Mouse (Mus musculus) embryonic facial prominence, embryonic 15.5 days (tissue): ENCODE data around the gene Zbtb44. TPM values are rescaled to one million over a fixed set of nuclear protein-coding genes. Genes with fewer than 3 reads are reported as not detected.

Source experiments
- ATAC-seq: fragments of 200-750 bp; cut with Nextera tagmentation; 2 replicates; pipeline ENCODE4 v1.8.0; 2017; ENCODE audit warnings: low read depth, moderate TSS enrichment; ENCODE audit not compliant: insufficient number of reproducible peaks, low FRiP score, low TSS enrichment
- H3K27ac ChIP-seq: fragments of 300-500 bp; sonication (generic); replicated peaks from 2 replicates; pipeline ENCODE4 v1.5.1; 2015; ENCODE audit warnings: mild to moderate bottlenecking, inconsistent platforms
- H3K27me3 ChIP-seq: fragments of 300-500 bp; sonication (generic); 2 replicates; pipeline ENCODE4 v1.6.1; 2015; ENCODE audit warnings: inconsistent platforms
- H3K36me3 ChIP-seq: fragments of 300-500 bp; sonication (generic); 2 replicates; pipeline ENCODE4 v1.6.1; 2015; ENCODE audit warnings: mild to moderate bottlenecking, inconsistent platforms
- H3K4me1 ChIP-seq: fragments of 300-500 bp; sonication (generic); 2 replicates; pipeline ENCODE4 v1.6.1; 2015; ENCODE audit warnings: inconsistent platforms
- H3K4me2 ChIP-seq: fragments of 300-500 bp; sonication (generic); replicated peaks from 2 replicates; pipeline ENCODE4 v1.6.1; 2015; ENCODE audit warnings: mild to moderate bottlenecking, inconsistent platforms
- H3K4me3 ChIP-seq: fragments of 300-500 bp; sonication (generic); replicated peaks from 2 replicates; pipeline ENCODE4 v1.5.1; 2015; ENCODE audit warnings: mild to moderate bottlenecking, inconsistent platforms
- H3K9ac ChIP-seq: fragments of 300-500 bp; sonication (generic); 2 replicates; pipeline ENCODE4 v1.6.1; 2015; ENCODE audit warnings: inconsistent platforms
- H3K9me3 ChIP-seq: fragments of 300-500 bp; sonication (generic); replicated peaks from 2 replicates; pipeline ENCODE4 v1.6.1; 2016; ENCODE audit warnings: inconsistent platforms
- WGBS: fragments of 180-500 bp; shearing (Covaris S2); methylation state at CpG from one replicate; pipeline ENCODE4 v1.1.7; 2015; 5-methylcytosine and 5-hydroxymethylcytosine counted together
- polyA plus RNA-seq: library from polyadenylated mRNA; unstranded; fragments of >200 nt; fragmentation: Nextera tagmentation; extraction: Ambion mirVana; gene quantifications from 2 replicates; pipeline ENCODE4 v1.2.1, GENCODE M21; 2015

Zbtb44 gene
- polyA plus RNA-seq, 1 experiment from 2014 or later = 7.6 TPM

- Histone ChIP-seq H3K9ac (no peak overlapping the region), H3K4me1 (peaks cover 11% of the 10 kb centered on the region; the same call in 1 of the 2 replicates), H3K9me3 (no peaks in the 10 kb centered on the region), H3K4me3 (no peak overlapping the region), H3K27me3 (no peaks in the 10 kb centered on the region), H3K4me2 (no peak overlapping the region), H3K36me3 (no peaks in the 10 kb centered on the region), H3K27ac (no peak overlapping the region)
- 80% methylated on average over 4 of the region's 4 CpGs for WGBS
- ATAC-seq = no peak
Measured at GRCm38 (mm10) chr9:31088883-31089282, 58.4 kb downstream of the Zbtb44 start.

DNA sequence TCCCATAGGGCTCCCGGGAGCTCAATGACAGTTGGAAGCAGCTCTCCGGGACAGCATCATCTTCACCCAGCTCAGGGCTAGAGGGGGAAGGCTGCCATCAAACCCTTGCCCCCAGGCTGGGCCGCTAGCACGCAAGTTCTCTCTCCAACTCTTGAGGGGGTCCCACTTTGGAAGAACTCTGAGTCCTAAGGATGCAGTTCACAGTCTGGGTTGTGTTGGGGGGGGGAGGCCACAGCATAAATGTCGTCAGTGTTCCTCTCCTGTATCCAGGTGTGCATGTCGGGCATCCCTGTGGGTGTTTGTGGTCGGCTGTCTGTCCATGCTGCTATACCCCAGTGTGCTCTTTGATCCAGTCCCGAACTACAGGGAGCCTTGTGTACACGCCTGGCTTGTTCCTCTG lies 59.1 kb downstream of the Zbtb44 start:
- Histone ChIP-seq H3K9me3 (no peaks in the 10 kb centered on the region), H3K27ac (no peak overlapping the region), H3K4me3 (no peak overlapping the region), H3K9ac (no peak overlapping the region), H3K36me3 (no peaks in the 10 kb centered on the region), H3K4me2 (no peak overlapping the region), H3K4me1 (0 out of 2 replicates have a peak, but pooled peaks cover 5% of the 10 kb centered on the region), H3K27me3 (no peaks in the 10 kb centered on the region)
- 72% methylated on average over 9 of the region's 9 CpGs for WGBS
- ATAC-seq = no peak

DNA sequence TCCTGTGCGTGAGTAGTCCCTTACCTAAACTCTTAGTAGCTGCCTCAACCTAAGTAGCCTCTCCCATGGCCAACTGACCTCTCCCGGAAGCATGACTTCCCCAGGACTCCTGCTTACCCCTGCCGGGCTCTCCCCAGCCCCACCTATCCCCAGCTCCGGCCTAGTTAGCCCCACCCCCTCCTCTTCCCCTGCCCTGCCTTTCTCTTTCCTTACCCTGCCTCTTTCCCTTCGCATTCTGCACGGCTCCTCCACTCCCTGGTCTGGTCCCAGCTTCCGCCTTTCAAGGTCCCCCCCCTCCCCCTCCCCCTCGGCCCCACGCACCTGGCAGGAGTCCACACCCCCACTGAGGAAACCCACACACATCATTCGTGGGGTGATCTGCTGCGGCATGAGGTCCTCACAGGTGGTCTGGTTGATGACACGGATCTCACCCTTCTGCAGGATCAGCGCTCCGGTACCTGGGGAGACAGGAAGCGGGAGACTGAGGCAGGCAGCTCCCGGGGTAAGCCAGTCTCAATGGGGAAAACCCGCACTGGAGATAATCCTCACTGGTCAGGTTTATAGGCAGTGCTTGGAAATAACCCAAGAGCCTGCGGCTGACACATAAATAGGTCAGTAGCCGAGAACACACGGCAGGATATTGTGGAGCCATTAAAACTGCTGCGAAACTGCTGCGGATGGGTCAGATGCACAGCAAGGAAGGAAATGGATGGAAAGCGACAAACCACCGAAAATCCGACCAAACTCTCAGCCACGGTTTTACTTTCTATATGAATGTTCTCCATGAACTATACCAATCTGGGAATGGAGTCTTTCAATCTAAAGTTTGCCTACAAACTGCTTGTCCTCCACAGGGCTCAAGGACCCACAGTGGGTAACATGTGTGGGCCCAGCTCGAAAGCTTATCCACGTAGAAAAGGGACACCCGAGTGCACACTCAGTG lies 59.9 kb downstream of the Zbtb44 start:
- no peak overlapping the region for H3K9ac ChIP-seq

GRCm38 (mm10) chr9:31091162-31091581 lies 60.7 kb downstream of the Zbtb44 start:
- Histone ChIP-seq H3K4me3 (no peak overlapping the region), H3K27ac (no peak overlapping the region), H3K4me2 (no peak overlapping the region), H3K4me1 (0 out of 2 replicates have a peak, but pooled peaks cover 3% of the 10 kb centered on the region), H3K27me3 (no peaks in the 10 kb centered on the region), H3K36me3 (no peaks in the 10 kb centered on the region), H3K9ac (no peak overlapping the region), H3K9me3 (no peaks in the 10 kb centered on the region)
- 92% methylated on average over 10 of the region's 10 CpGs for WGBS
- no peak for ATAC-seq

More for the DNA sequence above, 59.9 kb downstream of the Zbtb44 start:
- no peak for ATAC-seq
- Histone ChIP-seq H3K36me3 (no peaks in the 10 kb centered on the region), H3K4me3 (no peak overlapping the region), H3K27ac (no peak overlapping the region), H3K4me1 (0 out of 2 replicates have a peak, but pooled peaks cover 5% of the 10 kb centered on the region), H3K27me3 (no peaks in the 10 kb centered on the region), H3K4me2 (no peak overlapping the region), H3K9me3 (no peaks in the 10 kb centered on the region)
- 73% methylated on average over 29 of the region's 29 CpGs for WGBS

- Histone ChIP-seq H3K9me3 (no peaks in the 10 kb centered on the region), H3K4me3 (no peak overlapping the region), H3K4me1 (no peaks in the 10 kb centered on the region), H3K9ac (no peak overlapping the region), H3K4me2 (no peak overlapping the region), H3K27ac (no peak overlapping the region), H3K27me3 (no peaks in the 10 kb centered on the region), H3K36me3 (no peaks in the 10 kb centered on the region)
- WGBS = 88% methylated on average over 18 of the region's 18 CpGs
- ATAC-seq = no peak
Measured at GRCm38 (mm10) chr9:31092111-31092832, 61.8 kb downstream of the Zbtb44 start.

DNA sequence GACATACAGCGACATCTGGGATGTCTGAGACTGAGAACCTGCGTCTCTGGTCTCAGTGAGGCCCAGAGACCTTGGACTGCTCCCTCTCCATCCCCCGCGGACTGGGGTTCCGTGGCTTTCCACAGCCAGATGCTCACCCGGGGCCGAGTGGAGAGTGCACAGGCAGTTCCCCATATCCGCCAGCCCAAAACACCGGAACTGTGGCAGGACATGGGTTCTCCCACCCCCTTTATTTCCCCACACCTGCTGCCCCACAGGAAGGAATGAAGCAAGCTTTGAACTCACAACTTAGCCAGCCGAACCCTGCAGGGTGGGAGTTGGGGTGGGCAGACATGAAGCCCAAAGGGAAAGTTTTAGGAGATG lies 62.4 kb downstream of the Zbtb44 start:
- Histone ChIP-seq H3K27ac (no peak overlapping the region), H3K4me2 (no peak overlapping the region), H3K36me3 (no peaks in the 10 kb centered on the region), H3K9ac (no peak overlapping the region), H3K4me1 (no peaks in the 10 kb centered on the region), H3K9me3 (no peaks in the 10 kb centered on the region), H3K4me3 (no peak overlapping the region), H3K27me3 (no peaks in the 10 kb centered on the region)
- WGBS = 85% methylated on average over 10 of the region's 10 CpGs
- no peak for ATAC-seq

- no peaks in the 10 kb centered on the region for H3K27me3 ChIP-seq
- no peak for ATAC-seq
- no peak overlapping the region for H3K27ac ChIP-seq
- no peaks in the 10 kb centered on the region for H3K36me3 ChIP-seq
- H3K9me3 ChIP-seq = no peaks in the 10 kb centered on the region
- 71% methylated on average over 20 of the region's 20 CpGs for WGBS
- no peak overlapping the region for H3K9ac ChIP-seq
- H3K4me1 ChIP-seq = no peaks in the 10 kb centered on the region
- no peak overlapping the region for H3K4me3 ChIP-seq
- H3K4me2 ChIP-seq = no peak overlapping the region
Measured at GRCm38 (mm10) chr9:31097088-31098082, 66.9 kb downstream of the Zbtb44 start.

DNA sequence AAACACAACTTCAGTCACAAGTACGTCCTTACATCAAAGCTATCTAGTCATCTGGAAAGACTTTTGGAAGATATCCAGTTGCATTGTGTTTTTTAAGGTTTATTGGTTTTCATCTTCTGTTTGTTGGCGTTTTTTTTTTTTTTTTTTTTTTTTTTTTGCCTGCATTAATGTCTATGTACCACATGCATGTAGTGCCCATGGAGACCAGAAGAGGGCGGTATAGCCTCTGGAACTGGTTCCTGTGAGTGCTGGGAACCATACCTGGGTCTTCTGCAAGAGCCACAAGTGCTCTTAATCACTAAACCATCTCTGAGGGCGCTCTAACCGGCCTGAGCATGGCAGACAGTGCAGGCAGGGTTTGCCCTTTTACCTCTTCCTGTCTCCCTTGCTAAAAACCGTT lies 67.7 kb downstream of the Zbtb44 start:
- no peak overlapping the region for H3K9ac ChIP-seq
- WGBS = 66% methylated on average over 6 of the region's 6 CpGs
- no peaks in the 10 kb centered on the region for H3K27me3 ChIP-seq
- no peak for ATAC-seq
- H3K4me3 ChIP-seq = no peak overlapping the region
- H3K9me3 ChIP-seq = no peaks in the 10 kb centered on the region
- no peaks in the 10 kb centered on the region for H3K4me1 ChIP-seq
- H3K4me2 ChIP-seq = no peak overlapping the region
- no peaks in the 10 kb centered on the region for H3K36me3 ChIP-seq
- H3K27ac ChIP-seq = no peak overlapping the region

- Histone ChIP-seq H3K9me3 (no peaks in the 10 kb centered on the region), H3K27me3 (no peaks in the 10 kb centered on the region), H3K4me3 (no peak overlapping the region), H3K27ac (no peak overlapping the region), H3K9ac (no peak overlapping the region), H3K4me2 (no peak overlapping the region), H3K36me3 (no peaks in the 10 kb centered on the region), H3K4me1 (no peaks in the 10 kb centered on the region)
- no peak for ATAC-seq
- WGBS = 80% methylated on average over 8 of the region's 8 CpGs
Measured at GRCm38 (mm10) chr9:31108464-31108863, 78.0 kb downstream of the Zbtb44 start.

DNA sequence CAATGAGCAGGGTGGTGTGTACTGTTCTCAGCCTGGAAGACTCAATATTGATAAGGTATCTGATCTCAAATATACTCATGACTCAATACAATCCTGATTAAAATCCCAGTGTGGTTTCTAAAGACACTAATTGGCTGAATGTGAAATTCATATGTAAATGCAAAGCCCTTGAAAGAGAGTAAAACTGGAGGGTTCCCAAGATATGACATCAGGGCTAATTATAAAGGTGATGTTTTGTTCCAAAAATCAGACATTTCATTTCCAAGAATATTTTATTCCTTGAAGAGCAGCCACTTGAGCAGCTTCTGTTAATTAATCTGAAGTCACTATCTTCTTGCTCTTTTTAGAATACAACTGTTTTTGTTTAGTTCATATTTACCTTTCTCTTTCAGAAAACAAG lies 85.1 kb downstream of the Zbtb44 start:
- H3K36me3 ChIP-seq = no peaks in the 10 kb centered on the region
- no peak for ATAC-seq
- no peak overlapping the region for H3K27ac ChIP-seq
- peaks cover 7% of the 10 kb centered on the region for H3K4me1 ChIP-seq
- no peaks in the 10 kb centered on the region for H3K27me3 ChIP-seq
- no peak overlapping the region for H3K4me3 ChIP-seq
- no peak overlapping the region for H3K9ac ChIP-seq
- no peak overlapping the region for H3K4me2 ChIP-seq
- no peaks in the 10 kb centered on the region for H3K9me3 ChIP-seq

GRCm38 (mm10) chr9:31117088-31117487 lies 86.6 kb downstream of the Zbtb44 start:
- Histone ChIP-seq H3K9me3 (no peaks in the 10 kb centered on the region), H3K4me3 (no peak overlapping the region), H3K27ac (no peak overlapping the region), H3K4me1 (peaks cover 14% of the 10 kb centered on the region), H3K4me2 (no peak overlapping the region), H3K9ac (no peak overlapping the region), H3K27me3 (no peaks in the 10 kb centered on the region), H3K36me3 (no peaks in the 10 kb centered on the region)
- 83% methylated on average over 11 of the region's 11 CpGs for WGBS
- no peak for ATAC-seq
